Mouse (Mus musculus) left cerebral cortex, postnatal 10 days (tissue): ENCODE data around the gene Htra1. TPM values are rescaled to one million over a fixed set of nuclear protein-coding genes. Genes with fewer than 3 reads are reported as not detected.

Source experiments
- microRNA-seq: library from miRNA; unstranded; fragments of <30 nt; microRNA quantifications from one replicate; pipeline ENCODE4 v1.2.0, GENCODE M21; 2022
- total RNA-seq, 2 experiments: library from RNA; stranded (reverse); gene quantifications; 2 replicates each; pipeline ENCODE4 v1.2.3; 2021

Gene Htra1
- total RNA-seq, 2 experiments from 2014 or later, result 139 to 187 TPM

Small RNAs within 50 kb of the gene (microRNA-seq; reads per million reads assigned to microRNA genes)
- gene Mir7061, result 2.0 reads per million

Other genes starting within 250 kb of the Htra1 start
- gene Btbd16, start 162.0 kb upstream of the Htra1 start, total RNA-seq, result under 1 TPM; 0.24 to 0.41 TPM
- 10 to 100 TPM; 92.4 to 92.7 TPM for gene Plekha1, start 70.4 kb upstream of the Htra1 start, total RNA-seq
- gene Dmbt1, start 95.9 kb downstream of the Htra1 start, total RNA-seq, result not detected
- gene 4933402N03Rik, start 210.2 kb downstream of the Htra1 start, total RNA-seq, result not detected
- under 1 TPM; 0.04 to 0.08 TPM for gene 5430419D17Rik, start 238.3 kb downstream of the Htra1 start, total RNA-seq